12 mouse cellular contexts compared by ENCODE assay signal in the genomic region with DNA sequence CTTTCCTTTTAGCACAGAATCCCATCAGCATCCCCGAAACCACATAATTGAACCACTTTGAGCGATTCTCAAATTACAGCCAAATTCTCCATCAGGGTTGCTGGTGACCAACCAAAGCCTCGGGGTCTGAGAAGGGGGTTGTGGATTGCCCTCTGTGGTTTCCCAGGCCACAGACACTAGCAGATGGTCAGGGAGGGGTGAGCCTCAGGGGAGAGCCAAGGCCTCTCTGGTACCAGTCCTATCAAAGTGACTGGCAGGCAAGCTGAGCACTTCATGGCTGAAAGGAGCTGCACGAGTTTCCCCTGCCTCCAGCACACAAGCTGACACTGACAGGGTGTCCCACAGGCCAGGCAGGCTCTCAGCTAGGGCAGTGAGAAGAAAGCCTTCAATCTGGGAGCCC. TPM values are rescaled to one million over a fixed set of nuclear protein-coding genes. Genes with fewer than 3 reads are reported as not detected.
DNase-seq lines count a peak whose midpoint lies in the region.
"Had no signal": no experiment of that assay in that cellular context is flagged by ENCODE, and none has a peak within 500 bp of the region (broad histone marks: within the 10 kb centered on the region; RNA-seq: fewer than 3 reads in every experiment).

No protein-coding gene starts in this region.

- H3K27ac ChIP-seq in hindbrain, embryonic 10.5 days, result peak overlapping the region; percentile 88

- 21% methylated on average over 4 of the region's 4 CpGs for WGBS in hindbrain, embryonic 10.5 days

- peak; percentile 74 for DNase-seq in cerebellum, adult 9-10 months
- peak; percentile 65 for DNase-seq in embryo, embryonic 11 days
- DNase-seq in hindbrain, embryonic 10.5 days (ENCODE audit: low spot score), result peak; percentile 76
- DNase-seq in neural tube, embryonic 10.5 days (ENCODE audit: extremely low spot score, low spot score), result peak; percentile 31
- no peak for DNase-seq in lung, postnatal 10 days
- DNase-seq in heart, postnatal 10 days, result no peak
- DNase-seq in adrenal gland, adult 18-20 months (ENCODE audit: low spot score in 2 of 2), result no peak
- DNase-seq: heart, adult 11 months; kidney, adult 18-20 months; right cerebral cortex, postnatal 14 days; thymus, postnatal 36 days had no signal

- intact Hi-C loops in heart, postnatal 10 days (cut with DNase I), result no loop called here

- no peak overlapping the region for H3K4me3 ChIP-seq in hindbrain, embryonic 10.5 days

- H3K27me3 ChIP-seq in hindbrain, embryonic 10.5 days (ENCODE audit: insufficient read depth, poor library complexity, severe bottlenecking), result peaks cover 4% of the 10 kb centered on the region; the same call in 1 of the 2 replicates

- H3K9me3 ChIP-seq in hindbrain, embryonic 10.5 days, result no peaks in the 10 kb centered on the region
- H3K9me3 ChIP-seq: megakaryocyte, embryonic 14.5 days had no signal

- H3K4me1 ChIP-seq in hindbrain, embryonic 10.5 days (replicated peaks), result peaks cover 78% of the 10 kb centered on the region

- H3K36me3 ChIP-seq in hindbrain, embryonic 10.5 days, result no peaks in the 10 kb centered on the region

RNA-seq across cellular contexts. Expression of gene Wscd2, which starts 14.5 kb away (rescaled TPM):
- 13.1 and 14.5 TPM in 2 replicates for polyA plus RNA-seq in hindbrain, embryonic 10.5 days (2016; fragmentation: Nextera tagmentation; extraction: Ambion mirVana)
- total RNA-seq in heart, postnatal 10 days (2021), result under 1 TPM; 0.53 to 0.67 TPM
- total RNA-seq in adrenal gland, adult 18-20 months (2021), result 1 to 10 TPM; 4.4 to 8.5 TPM

Comparison
In these comparisons a context has a peak if more than half of its experiments do, and no peak if none do; other contexts are left out.
1. DNase-seq: peak in cerebellum, adult 9-10 months (single experiment), embryo, embryonic 11 days (single experiment), hindbrain, embryonic 10.5 days (single experiment) and neural tube, embryonic 10.5 days (single experiment); none in lung, postnatal 10 days (single experiment), heart, postnatal 10 days (0 of 2) and adrenal gland, adult 18-20 months (0 of 2).